Mouse (Mus musculus): ENCODE data around the gene Dpy30.

DNA sequence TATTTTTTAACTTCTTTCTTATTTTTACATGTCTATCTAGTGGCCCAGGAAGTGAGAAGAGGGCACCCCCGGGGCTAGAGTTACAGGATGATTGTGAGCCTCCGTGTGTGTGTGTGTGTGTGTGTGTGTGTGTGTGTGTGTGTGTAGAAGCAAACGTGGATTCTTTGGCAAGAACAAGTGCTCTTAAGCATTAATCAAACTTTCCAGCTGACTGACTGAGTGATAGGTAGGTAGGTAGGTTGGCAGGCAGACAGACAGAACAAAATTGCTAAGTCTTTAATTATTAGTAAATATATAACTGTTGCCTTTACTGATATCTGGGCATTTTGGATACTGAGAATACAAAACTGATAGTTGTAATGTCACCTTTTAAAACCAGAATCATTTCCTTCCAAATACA is 49.3 kb downstream of the Dpy30 start:
- TF ChIP-seq POLR2A (IDR thresholded peaks at IDR 0.05; ENCODE audit: borderline replicate concordance, low read depth, low read length) (no peak), CTCF (IDR thresholded peaks at IDR 0.05; ENCODE audit: low read depth, low read length) (no peak)
